Comparison of ENCODE assay signal across 9 mouse cellular contexts in the genomic region with DNA sequence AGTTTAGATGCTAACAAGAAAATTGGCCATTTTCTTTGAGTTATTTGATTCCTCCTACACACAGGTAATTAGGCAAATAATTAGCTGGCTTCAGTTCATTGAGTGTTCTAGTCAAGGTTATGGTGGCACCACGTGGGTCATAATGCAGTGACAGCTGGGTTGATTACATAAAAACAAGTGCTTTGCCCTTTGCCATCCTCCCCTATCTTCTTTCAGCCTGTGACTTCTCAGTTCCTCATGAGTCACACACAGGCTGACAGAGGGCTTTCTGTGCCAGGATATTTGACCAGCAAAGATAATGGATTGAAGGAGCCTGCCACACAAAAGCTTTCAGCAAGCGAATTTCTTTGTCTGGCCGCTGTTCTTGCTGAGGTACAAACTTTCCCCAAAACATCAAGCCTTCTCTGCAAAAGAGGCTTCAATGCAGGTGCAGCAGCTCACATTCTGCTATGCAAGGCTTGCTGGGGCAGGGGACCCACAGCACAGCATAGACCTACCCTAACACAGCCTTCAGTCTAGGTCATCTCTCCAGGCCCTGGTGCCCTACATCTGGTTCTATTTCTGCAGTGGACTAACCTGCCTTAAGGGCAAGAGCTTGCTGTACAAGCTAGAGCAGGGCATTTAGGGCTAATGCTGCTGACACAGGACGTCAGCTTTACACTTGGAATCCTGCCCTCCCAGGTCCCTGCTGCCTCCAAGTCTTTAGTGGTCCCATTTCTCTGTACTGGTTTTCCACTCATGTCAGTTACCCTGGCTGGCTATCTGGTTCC. TPM values are rescaled to one million over a fixed set of nuclear protein-coding genes. Genes with fewer than 3 reads are reported as not detected.
A peak's percentile ranks its signal among the peaks of the same experiment; 100 is the strongest.
DNase-seq lines count a peak whose midpoint lies in the region; ATAC-seq lines count a peak whose summit lies in the region.
"Had no signal": no experiment of that assay in that cellular context is flagged by ENCODE, and none has a peak within 500 bp of the region (broad histone marks: within the 10 kb centered on the region; RNA-seq: fewer than 3 reads in every experiment).

No protein-coding gene starts in this region.

- DNase-seq in cerebellum, adult 18-20 months = peak; percentile 6 to 30
- peak; percentile 86 for DNase-seq in 416B (ENCODE audit: low read depth)
- peak; percentile 67 for DNase-seq in kidney, adult 9 months
- DNase-seq in lung, postnatal 4 days = no peak
- no peak for DNase-seq in frontal cortex, postnatal 10 days (ENCODE audit: low spot score in 2 of 2)
- DNase-seq in left cerebral cortex, postnatal 25 days (ENCODE audit: low spot score in 2 of 2) = no peak
- DNase-seq: lung, embryonic 14.5 days had no signal

- intact Hi-C loops in left cerebral cortex, postnatal 25 days (cut with DNase I) = no loop called here

- no peak for ATAC-seq in cerebellum, adult (ENCODE audit: insufficient number of reproducible peaks, low FRiP score, low TSS enrichment)
- peak; percentile 29; the same call in 1 of the 2 replicates for ATAC-seq in common myeloid progenitor, adult 5-6 weeks (replicated peaks; ENCODE audit: low read depth, poor library complexity, severe bottlenecking)

RNA-seq across cellular contexts. Expression of gene Parp9, which starts 30.7 kb away (rescaled TPM):
- total RNA-seq in common myeloid progenitor, adult 5-6 weeks (2017) = 38.2 and 48.5 TPM in 2 replicates
- total RNA-seq in left cerebral cortex, postnatal 25 days (2021) = 1 to 10 TPM; 2.6 TPM

RNA-seq across cellular contexts. Expression of gene Dtx3l, which starts 31.3 kb away (rescaled TPM):
- total RNA-seq in common myeloid progenitor, adult 5-6 weeks (2017) = 42.5 and 48.7 TPM in 2 replicates
- total RNA-seq in left cerebral cortex, postnatal 25 days (2021) = 1 to 10 TPM; 2.9 to 3.5 TPM

RNA-seq across cellular contexts. Expression of gene Parp14, which starts 36.3 kb away (rescaled TPM):
- 16.1 and 20.6 TPM in 2 replicates for total RNA-seq in common myeloid progenitor, adult 5-6 weeks (2017)
- total RNA-seq in left cerebral cortex, postnatal 25 days (2021) = 1 to 10 TPM; 1.1 to 1.4 TPM

Comparison
In these comparisons a context has a peak if more than half of its experiments do, and no peak if none do; other contexts are left out.
1. DNase-seq: peak in cerebellum, adult 18-20 months (2 of 2), 416B (single experiment) and kidney, adult 9 months (single experiment); none in lung, postnatal 4 days (0 of 2), frontal cortex, postnatal 10 days (0 of 2) and left cerebral cortex, postnatal 25 days (0 of 2).
2. RNA of gene Parp9, which starts 30.7 kb away (total RNA-seq): 38.2 to 48.5 TPM in common myeloid progenitor, adult 5-6 weeks; 2.6 TPM in left cerebral cortex, postnatal 25 days; every median in the first group is over 10 times any median in the second.